Mouse (Mus musculus) CH12.LX (cell line): ENCODE results near the gene Cbwd1. TPM values are rescaled to one million over a fixed set of nuclear protein-coding genes. Genes with fewer than 3 reads are reported as not detected.

Experiments used
- DNase-seq: peaks from one replicate; pipeline ENCODE4 v3.0.0-alpha.2; 2013; ENCODE audit errors: extremely low read depth
- H3K27ac ChIP-seq: 2 replicates; pipeline ENCODE4 v1.5.1; 2012; ENCODE audit warnings: low read depth, mild to moderate bottlenecking, control low read depth, moderate library complexity; ENCODE audit not compliant: insufficient read depth
- H3K27me3 ChIP-seq: replicated peaks from 2 replicates; pipeline ENCODE3; 2012; ENCODE audit warnings: inconsistent platforms
- H3K36me3 ChIP-seq, 2 experiments: replicated peaks in 1 of 2; 2 replicates each; pipeline versions ENCODE3 to v1.6.1; 2012; ENCODE audit warnings: inconsistent platforms in 1 of 2, low read length in 1 of 2, mild to moderate bottlenecking in 1 of 2, mixed read lengths in 1 of 2, moderate library complexity in 1 of 2; ENCODE audit not compliant: control insufficient read depth in 1 of 2, insufficient read depth in 1 of 2
- H3K4me1 ChIP-seq, 2 experiments: 2 replicates each; pipeline ENCODE4 v1.6.1; 2012; ENCODE audit warnings: inconsistent platforms in 1 of 2, moderate library complexity in 1 of 2; ENCODE audit not compliant: insufficient read depth in 2 of 2, control insufficient read depth in 1 of 2
- H3K4me2 ChIP-seq: 2 replicates; pipeline ENCODE4 v1.6.1; 2012; ENCODE audit warnings: low read depth, mild to moderate bottlenecking, control low read depth; ENCODE audit not compliant: poor library complexity, insufficient read depth, severe bottlenecking
- H3K4me3 ChIP-seq, 3 experiments: fragments of 150-350 bp in 1 of 3; sonication (generic) in 1 of 3; replicated peaks in 1 of 3; 2 replicates each; pipeline versions ENCODE3 to v1.5.1; 2011 to 2012; ENCODE audit warnings: low read depth in 2 of 3, low read length in 2 of 3, mild to moderate bottlenecking in 2 of 3, moderate library complexity in 2 of 3, control low read depth in 1 of 3, improper control_type of control experiment in 1 of 3, inconsistent platforms in 1 of 3, mixed read lengths in 1 of 3; ENCODE audit not compliant: poor library complexity in 1 of 3
- H3K79me2 ChIP-seq: replicated peaks from 2 replicates; pipeline ENCODE4 v1.6.1; 2012; ENCODE audit warnings: mild to moderate bottlenecking, moderate library complexity; ENCODE audit not compliant: control insufficient read depth, poor library complexity, insufficient read depth, severe bottlenecking; ENCODE audit errors: extremely low read depth
- H3K9ac ChIP-seq: 2 replicates; pipeline ENCODE4 v1.6.1; 2012; ENCODE audit warnings: low read depth, mild to moderate bottlenecking, control low read depth, moderate library complexity; ENCODE audit not compliant: insufficient read depth
- H3K9me3 ChIP-seq: replicated peaks from 2 replicates; pipeline ENCODE3; 2012; ENCODE audit warnings: low read length, inconsistent platforms, mixed read lengths
- BHLHE40 ChIP-seq: IDR thresholded peaks from 2 replicates; pipeline ENCODE4 v1.6.1; 2011; ENCODE audit warnings: mild to moderate bottlenecking, low read depth, low read length, improper control_type of control experiment
- CHD1 ChIP-seq: IDR thresholded peaks from 2 replicates; pipeline ENCODE4 v1.6.1; 2012; ENCODE audit warnings: low read depth, low read length, improper control_type of control experiment, inconsistent platforms
- CTCF ChIP-seq, 2 experiments: IDR thresholded peaks in 1 of 2; conservative IDR thresholded peaks in 1 of 2; 2 replicates each; pipeline ENCODE4 v1.5.1; 2011 to 2012; ENCODE audit warnings: low read depth in 2 of 2, low read length in 2 of 2, improper control_type of control experiment in 1 of 2, inconsistent platforms in 1 of 2, mild to moderate bottlenecking in 1 of 2, moderate library complexity in 1 of 2
- ELF1 ChIP-seq: IDR thresholded peaks from 2 replicates; pipeline ENCODE4 v1.6.1; 2014; ENCODE audit warnings: low read depth, mild to moderate bottlenecking, inconsistent platforms, low read length, improper control_type of control experiment
- EP300 ChIP-seq: IDR thresholded peaks from 2 replicates; pipeline ENCODE4 v1.6.1; 2011; ENCODE audit warnings: low read length, improper control_type of control experiment
- ETS1 ChIP-seq: conservative IDR thresholded peaks from 2 replicates; pipeline ENCODE4 v1.6.1; 2012; ENCODE audit warnings: low read depth, mild to moderate bottlenecking, inconsistent platforms, low read length, improper control_type of control experiment, moderate library complexity
- GABPA ChIP-seq: IDR thresholded peaks from 2 replicates; pipeline ENCODE4 v1.6.1; 2012; ENCODE audit warnings: low read depth, low read length, improper control_type of control experiment, inconsistent platforms; ENCODE audit not compliant: insufficient replicate concordance
- IRF4 ChIP-seq: IDR thresholded peaks from 2 replicates; pipeline ENCODE4 v1.6.1; 2014; ENCODE audit warnings: low read depth, mild to moderate bottlenecking, inconsistent platforms, low read length, improper control_type of control experiment
- JUN ChIP-seq: IDR thresholded peaks from 2 replicates; pipeline ENCODE4 v1.6.1; 2011; ENCODE audit warnings: low read depth, mild to moderate bottlenecking, low read length, improper control_type of control experiment, moderate library complexity; ENCODE audit not compliant: insufficient read depth
- MAX ChIP-seq: IDR thresholded peaks from 2 replicates; pipeline ENCODE4 v1.6.1; 2011; ENCODE audit warnings: low read length, improper control_type of control experiment
- MEF2A ChIP-seq: IDR thresholded peaks from 2 replicates; pipeline ENCODE4 v1.6.1; 2014; ENCODE audit warnings: low read depth, mild to moderate bottlenecking, inconsistent platforms, low read length, improper control_type of control experiment, borderline replicate concordance
- MXI1 ChIP-seq: IDR thresholded peaks from 2 replicates; pipeline ENCODE4 v1.6.1; 2011; ENCODE audit warnings: mild to moderate bottlenecking, low read depth, low read length, improper control_type of control experiment
- MYC ChIP-seq: IDR thresholded peaks from 2 replicates; pipeline ENCODE4 v1.6.1; 2011; ENCODE audit warnings: low read depth, mild to moderate bottlenecking, improper control_type of control experiment, low read length
- NELFE ChIP-seq: IDR thresholded peaks from 2 replicates; pipeline ENCODE4 v1.6.1; 2011; ENCODE audit warnings: low read depth, low read length, improper control_type of control experiment
- NRF1 ChIP-seq: IDR thresholded peaks from 2 replicates; pipeline ENCODE4 v1.6.1; 2014; ENCODE audit warnings: low read depth, mild to moderate bottlenecking, inconsistent platforms, low read length, improper control_type of control experiment, moderate library complexity
- POLR2A ChIP-seq: IDR thresholded peaks from 2 replicates; pipeline ENCODE4 v1.6.1; 2011; ENCODE audit warnings: low read depth, mild to moderate bottlenecking, improper control_type of control experiment, low read length
- POLR2AphosphoS2 ChIP-seq: IDR thresholded peaks from 2 replicates; pipeline ENCODE4 v1.6.1; 2011; ENCODE audit warnings: low read depth, low read length, improper control_type of control experiment
- SIN3A ChIP-seq: IDR thresholded peaks from 2 replicates; pipeline ENCODE4 v1.6.1; 2012; ENCODE audit warnings: low read length, improper control_type of control experiment, inconsistent platforms
- SMC3 ChIP-seq: IDR thresholded peaks from 2 replicates; pipeline ENCODE4 v1.6.1; 2011; ENCODE audit warnings: low read depth, low read length, improper control_type of control experiment
- TBP ChIP-seq: conservative IDR thresholded peaks from 2 replicates; pipeline ENCODE4 v1.6.1; 2011; ENCODE audit warnings: low read depth, low read length, improper control_type of control experiment
- TCF12 ChIP-seq: IDR thresholded peaks from 2 replicates; pipeline ENCODE4 v1.6.1; 2014; ENCODE audit warnings: low read depth, mild to moderate bottlenecking, inconsistent platforms, low read length, improper control_type of control experiment
- USF1 ChIP-seq: IDR thresholded peaks from 2 replicates; pipeline ENCODE4 v1.6.1; 2014; ENCODE audit warnings: low read depth, mild to moderate bottlenecking, inconsistent platforms, low read length, improper control_type of control experiment
- ZC3H11A ChIP-seq: IDR thresholded peaks from 2 replicates; pipeline ENCODE4 v1.6.1; 2012; ENCODE audit warnings: low read depth, mild to moderate bottlenecking, inconsistent platforms, low read length, improper control_type of control experiment
- ZMIZ1 ChIP-seq: IDR thresholded peaks from 2 replicates; pipeline ENCODE4 v1.6.1; 2012; ENCODE audit warnings: low read depth, mild to moderate bottlenecking, inconsistent platforms, low read length, improper control_type of control experiment
- dilution Hi-C: fragments of 300-500 bp; cut with MboI; formaldehyde crosslinking; loops from 2 replicates; pipeline ENCODE4 v1.14.3; 2020; ENCODE audit warnings: low sequenced_read_pairs; ENCODE audit not compliant: extremely low pct_unique_long_range_greater_than_20kb, extremely low pct_ligation_motif_present
- in situ Hi-C: fragments of 300-500 bp; cut with MboI; formaldehyde crosslinking; loops from 3 replicates; pipeline ENCODE4 v1.14.3; 2019; ENCODE audit warnings: low sequenced_read_pairs, low pct_ligation_motif_present, low pct_unique_long_range_greater_than_20kb, mixed read lengths
- polyA plus RNA-seq: library from polyadenylated mRNA; unstranded; fragments of >175 nt; gene quantifications from 2 replicates; pipeline ENCODE4 v1.2.1, GENCODE M21; 2012; ENCODE audit warnings: low read depth; ENCODE audit not compliant: insufficient read length
- total RNA-seq, 2 experiments: library from RNA; depleted of rRNA; stranded (reverse); fragments of 300-350 nt in 1 of 2; fragments of >200 nt in 1 of 2; gene quantifications; 2 replicates each; pipeline ENCODE4 v1.2.3; 2012 to 2014

The Cbwd1 gene
- total and polyA plus RNA-seq, 3 experiments = 21.6 to 50.9 (median 26.3) TPM

DNA sequence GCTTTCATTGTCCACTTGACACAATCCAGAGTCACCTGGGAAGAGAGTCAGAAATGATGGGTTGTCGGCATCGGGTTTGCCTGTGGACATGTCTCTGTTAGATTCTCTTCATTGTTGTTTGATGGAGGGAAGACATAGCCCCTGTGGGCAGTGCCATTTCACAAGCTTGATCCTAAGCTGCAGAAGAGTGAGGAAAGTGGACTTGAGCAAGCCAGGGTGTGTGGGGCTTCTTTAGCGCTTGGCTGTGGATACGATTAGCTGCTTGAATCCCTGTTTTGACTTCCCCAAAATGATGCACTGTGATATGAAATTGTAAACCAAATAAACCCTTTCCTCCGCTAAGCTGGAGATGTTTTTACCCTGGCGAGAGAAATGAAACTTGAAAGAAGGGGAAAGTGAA lies 40.6 kb upstream of the Cbwd1 start:
- dilution Hi-C loops = no loop called here
- no peak overlapping the region; the same call in 1 of the 2 replicates for H3K9ac ChIP-seq
- no peaks in the 10 kb centered on the region for H3K36me3 ChIP-seq
- in situ Hi-C loops = no loop called here
- H3K27ac ChIP-seq = no peak overlapping the region
- peak overlapping the region in 1 of 3 experiments; percentile 2 for H3K4me3 ChIP-seq
- peak overlapping the region; percentile 41 for H3K4me2 ChIP-seq
- peaks cover 11 to 58% of the 10 kb centered on the region in 2 experiments for H3K4me1 ChIP-seq
- TF ChIP-seq MYC = no peak
- peak; percentile 41; the same call in 1 of the 2 replicates for TF ChIP-seq SIN3A
- TF ChIP-seq, all 38 proteins: peak for 1
- Histone ChIP-seq H3K79me2 (no peaks in the 10 kb centered on the region), H3K27me3 (peaks cover 30% of the 10 kb centered on the region), H3K9me3 (no peaks in the 10 kb centered on the region)
- no peak for DNase-seq

DNA sequence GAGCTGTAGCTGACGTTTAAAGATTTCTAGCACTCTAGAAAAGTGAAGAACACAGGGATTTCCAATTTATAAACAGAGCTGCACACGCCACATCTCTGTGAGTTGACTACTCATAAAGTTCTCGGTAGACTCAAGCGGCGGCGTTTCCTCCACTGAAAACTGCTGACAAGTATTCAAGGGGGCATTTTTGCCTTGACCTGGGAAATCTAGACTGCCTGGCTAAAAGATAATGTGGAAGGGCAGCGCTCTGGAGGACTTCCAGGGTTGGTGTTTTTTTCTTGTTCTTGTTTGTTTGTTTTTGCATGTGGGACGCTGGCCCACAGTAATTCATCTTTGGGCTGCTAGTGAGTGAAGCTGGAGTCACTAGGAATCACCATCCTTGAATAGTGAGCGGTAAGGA lies 38.7 kb upstream of the Cbwd1 start:
- no peak for TF ChIP-seq NRF1
- no peak for TF ChIP-seq EP300
- no peak for TF ChIP-seq POLR2A
- TF ChIP-seq USF1 = no peak
- Histone ChIP-seq H3K9ac (peak overlapping the region; percentile 50), H3K9me3 (no peaks in the 10 kb centered on the region), H3K27me3 (peaks cover 33% of the 10 kb centered on the region), H3K4me3 (peak overlapping the region; percentile 71 to 80 (median 76)), H3K4me1 (peaks cover 7 to 45% of the 10 kb centered on the region in 2 experiments), H3K4me2 (peak overlapping the region; percentile 88), H3K79me2 (no peaks in the 10 kb centered on the region), H3K36me3 (no peaks in the 10 kb centered on the region), H3K27ac (no peak overlapping the region)
- in situ Hi-C loops = no loop called here
- no peak for DNase-seq
- dilution Hi-C loops = no loop called here

DNA sequence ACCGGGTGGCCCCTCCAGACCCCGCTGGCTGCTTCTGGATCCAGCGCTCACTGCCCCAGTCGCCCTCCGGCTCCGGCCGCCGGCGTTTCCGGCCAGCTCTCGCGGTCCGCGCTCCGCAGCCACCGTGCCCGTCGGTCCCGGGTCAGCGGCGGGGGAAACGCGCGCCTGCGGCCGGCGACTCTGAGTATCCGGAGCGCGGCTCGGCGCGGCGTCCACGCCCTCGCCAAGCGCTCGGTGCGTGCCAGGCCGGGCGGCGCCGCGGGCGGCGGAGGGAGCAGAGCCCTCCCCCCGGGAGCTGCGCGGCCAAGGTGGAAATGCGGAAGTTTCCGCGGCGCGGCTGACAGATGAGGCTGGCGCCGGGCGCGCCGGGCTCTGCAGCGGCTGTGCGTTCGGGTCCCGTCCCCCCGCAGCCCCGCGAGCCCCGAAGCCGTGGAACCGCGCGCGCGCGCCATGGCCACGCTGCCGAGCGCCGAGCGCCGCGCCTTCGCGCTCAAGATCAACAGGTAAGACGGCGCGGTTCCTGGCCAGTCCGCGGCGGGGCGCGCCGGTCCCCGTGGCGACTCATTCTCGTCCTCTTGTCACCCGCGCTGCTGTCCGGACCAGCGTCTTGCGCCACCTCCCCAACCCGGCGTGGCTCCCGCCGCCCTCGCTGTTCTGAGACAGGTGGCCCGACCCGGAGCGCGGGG lies 37.9 kb upstream of the Cbwd1 start, which contains the start of gene Dock8:
TSS of gene Dock8 (plus strand) at position 334 of the 686 bp plus-strand sequence.
- DNase-seq = peak; percentile 49
- peak within 1 kb of the TSS; percentile 71 to 80 (median 76) for H3K4me3 ChIP-seq
- H3K36me3 ChIP-seq = no peaks in the 10 kb centered on the region
- dilution Hi-C loops = no loop called here
- peaks cover 7 to 42% of the 10 kb centered on the region in 2 experiments for H3K4me1 ChIP-seq
- peaks cover 33% of the 10 kb centered on the region for H3K27me3 ChIP-seq
- in situ Hi-C loops = no loop called here
- H3K9ac ChIP-seq = peak within 1 kb of the TSS; percentile 50
- peak within 1 kb of the TSS; percentile 88 for H3K4me2 ChIP-seq
- no peaks in the 10 kb centered on the region for H3K79me2 ChIP-seq
- H3K9me3 ChIP-seq = no peaks in the 10 kb centered on the region
- H3K27ac ChIP-seq = no peak within 1 kb of the TSS
- TF ChIP-seq TBP (no peak), JUN (no peak), BHLHE40 (peak; percentile 42), SMC3 (peak; percentile 45), CHD1 (no peak), ZC3H11A (no peak), MAX (peak; percentile 37; the same call in 1 of the 2 replicates), POLR2AphosphoS2 (no peak), ETS1 (no peak), NELFE (peak; percentile 35; the same call in 1 of the 2 replicates), ZMIZ1 (no peak), IRF4 (0 out of 2 replicates have a peak, but pooled peaks have one; percentile 20), MXI1 (peak; percentile 72; the same call in 1 of the 2 replicates), MEF2A (0 out of 2 replicates have a peak, but pooled peaks have one; percentile 23), CTCF (conservative IDR thresholded peaks at IDR 0.05 in 1 of 2, IDR thresholded peaks at IDR 0.05 in 1 of 2; ENCODE audit: low read depth in 2 of 2, low read length in 2 of 2) (peak in 1 of 2 experiments; percentile 47; a peak in 2 of 4 replicates), EP300 (no peak), GABPA (no peak), SIN3A (peak; percentile 80), POLR2A (peak; percentile 54; the same call in 1 of the 2 replicates), ELF1 (peak; percentile 84), NRF1 (peak; percentile 58), TCF12 (peak; percentile 21; the same call in 1 of the 2 replicates)
